Mouse (Mus musculus) myocyte (in vitro differentiated cells): ENCODE results near the gene Wdfy1.

Experiments
- E2F4 ChIP-seq: IDR thresholded peaks from one replicate; pipeline ENCODE4 v1.6.1; 2011; ENCODE audit warnings: mild to moderate bottlenecking, control low read depth, moderate library complexity; ENCODE audit not compliant: insufficient read depth
- MAX ChIP-seq: IDR thresholded peaks from one replicate; pipeline ENCODE4 v1.6.1; 2011; ENCODE audit warnings: low read depth, mild to moderate bottlenecking, control low read depth
- MYOD1 ChIP-seq, 3 experiments: IDR thresholded peaks; one replicate each; pipeline ENCODE4 v1.6.1; 2011; ENCODE audit warnings: control low read depth in 2 of 3, low read depth in 2 of 3, mild to moderate bottlenecking in 2 of 3, moderate library complexity in 1 of 3; ENCODE audit not compliant: insufficient read length in 2 of 3, control insufficient read depth in 1 of 3
- POLR2A ChIP-seq: IDR thresholded peaks from one replicate; pipeline ENCODE4 v1.6.1; 2011; ENCODE audit warnings: low read depth, mild to moderate bottlenecking, control low read depth, moderate library complexity; ENCODE audit not compliant: insufficient read length
- TCF12 ChIP-seq: IDR thresholded peaks from one replicate; pipeline ENCODE4 v1.6.1; 2011; ENCODE audit warnings: mild to moderate bottlenecking, control low read depth; ENCODE audit not compliant: poor library complexity, insufficient read depth, severe bottlenecking
- USF1 ChIP-seq: IDR thresholded peaks from one replicate; pipeline ENCODE4 v1.6.1; 2011; ENCODE audit warnings: low read depth, mild to moderate bottlenecking, control low read depth, moderate library complexity

- TF ChIP-seq E2F4 (no peak), MAX (no peak), USF1 (no peak), TCF12 (no peak), POLR2A (no peak), MYOD1 (IDR thresholded peaks at IDR 0.05; ENCODE audit: control insufficient read depth in 1 of 3, insufficient read length in 2 of 3, low read depth in 2 of 3) (no peak)
Measured at GRCm38 (mm10) chr1:79706707-79707106, 69.2 kb downstream of the Wdfy1 start.
